Mouse (Mus musculus) embryonic fibroblast, embryonic 13.5 days (primary cell): ENCODE results near the gene Coq8a.

Experiments
- CTCF ChIP-seq: IDR thresholded peaks from 2 replicates; pipeline ENCODE4 v1.5.1; 2011; ENCODE audit warnings: mild to moderate bottlenecking, control low read depth, low read length, moderate library complexity, borderline replicate concordance; ENCODE audit not compliant: insufficient read depth
- POLR2A ChIP-seq: IDR thresholded peaks from 2 replicates; pipeline ENCODE4 v1.6.1; 2011; ENCODE audit warnings: low read depth, mild to moderate bottlenecking, control low read depth, low read length, moderate library complexity

DNA sequence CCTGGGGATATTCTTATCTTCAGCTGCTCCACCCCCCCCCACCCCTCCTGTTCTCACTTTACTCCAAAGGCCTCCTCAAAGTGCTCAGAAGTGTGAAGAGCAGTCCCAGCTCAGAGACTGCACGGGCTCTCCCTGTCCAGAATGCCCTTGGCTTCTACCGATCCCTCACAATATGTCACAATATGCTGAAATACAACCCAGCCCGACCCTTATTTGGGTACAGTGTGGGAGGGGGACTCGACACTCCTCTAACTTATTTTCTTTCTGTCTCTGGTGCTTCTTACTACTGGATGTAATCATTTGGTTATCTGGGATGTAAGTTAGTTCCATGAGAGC, 281 bp upstream of the Coq8a start:
- TF ChIP-seq POLR2A (no peak), CTCF (no peak)
